Mouse (Mus musculus) adrenal gland, postnatal 36 days (tissue): ENCODE data around the gene Ttc39a. TPM values are rescaled to one million over a fixed set of nuclear protein-coding genes. Genes with fewer than 3 reads are reported as not detected.

ENCODE experiments used
- DNase-seq, 2 experiments: peaks; one replicate each; pipeline ENCODE4 v3.0.0; 2021; ENCODE audit warnings: mixed read lengths in 1 of 2
- total RNA-seq, 2 experiments: library from RNA; stranded (reverse); gene quantifications; 2 replicates each; pipeline ENCODE4 v1.2.3; 2021

Gene Ttc39a
- total RNA-seq, 2 experiments from 2014 or later, result 4.2 to 5.0 TPM

DNA sequence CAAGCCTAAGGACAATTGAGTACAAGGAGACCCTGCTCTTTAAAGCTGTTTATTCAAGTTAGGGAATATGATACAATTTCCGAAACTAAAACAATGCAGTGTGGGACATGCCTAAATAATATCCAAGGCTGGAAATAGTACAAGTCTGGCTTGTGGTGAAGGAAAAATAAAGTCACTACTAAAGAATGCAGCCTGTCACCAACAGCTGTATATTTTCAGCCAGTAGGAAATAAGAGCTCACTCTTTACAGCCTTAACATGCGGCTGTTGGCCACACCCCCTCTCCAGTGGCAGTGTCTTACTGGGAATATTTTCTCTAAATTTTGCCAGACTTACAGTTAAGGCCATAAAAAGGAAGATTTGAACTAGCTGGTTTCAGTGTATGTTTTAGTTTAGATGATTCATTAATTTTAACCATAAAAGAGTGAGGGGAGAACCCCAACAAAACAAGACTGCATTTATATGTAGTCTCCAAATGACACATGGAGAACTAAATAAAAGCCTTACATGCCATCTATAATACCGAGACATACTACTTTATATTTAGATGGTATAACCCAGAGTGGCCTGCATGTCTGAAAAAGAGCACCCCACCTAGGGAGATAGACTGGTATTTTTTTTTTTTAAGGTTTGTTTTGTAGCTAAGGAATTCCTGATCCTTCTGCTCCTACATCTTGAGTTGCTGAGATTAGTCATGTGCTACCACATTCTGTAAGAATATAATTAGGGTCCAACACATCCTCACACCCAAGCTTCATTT is 54.2 kb downstream of the Ttc39a start:
- peak in 1 of 2 experiments; percentile 36 for DNase-seq

DNA sequence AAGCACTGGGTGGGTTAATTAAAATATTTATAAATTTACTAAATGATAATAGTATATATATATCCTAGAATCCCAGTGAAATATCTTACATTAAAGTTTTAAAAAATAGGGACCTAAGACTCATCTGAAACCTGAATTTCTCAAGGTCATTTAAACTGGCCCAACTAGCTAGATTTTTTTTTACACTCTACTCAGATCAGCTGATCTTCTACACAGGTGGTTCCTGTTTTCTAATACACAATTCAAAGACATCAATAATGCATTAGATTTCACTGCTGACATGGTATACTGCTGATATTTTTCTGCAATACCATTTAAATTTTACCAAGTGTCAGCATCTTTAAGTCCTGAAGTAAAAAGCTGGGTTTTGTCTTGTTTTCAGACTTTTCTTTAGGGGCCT is 57.5 kb downstream of the Ttc39a start:
- DNase-seq, result no peak

GRCm38 (mm10) chr4:109467687-109468086 is 61.3 kb downstream of the Ttc39a start:
- no peak for DNase-seq

DNA sequence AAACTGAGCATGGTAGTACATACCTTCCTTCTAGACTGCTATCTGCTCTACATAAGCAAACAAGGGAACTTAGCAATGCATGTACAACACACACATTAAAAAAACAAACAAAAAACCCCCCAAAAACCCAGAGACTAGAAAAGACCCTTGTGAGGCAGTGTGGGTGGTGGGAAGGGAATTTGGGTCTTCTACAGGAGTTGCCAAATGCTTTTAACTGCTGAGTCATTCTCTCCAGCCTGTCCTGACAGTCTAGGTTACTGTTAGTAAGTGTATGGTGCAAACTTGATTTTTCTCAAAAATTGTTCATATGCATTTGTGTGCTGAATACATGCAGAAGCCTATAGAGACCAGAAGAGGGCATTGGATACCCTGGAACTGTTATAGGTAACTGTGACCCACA is 65.2 kb downstream of the Ttc39a start:
- DNase-seq, result no peak

GRCm38 (mm10) chr4:109472566-109472965 is 66.1 kb downstream of the Ttc39a start:
- no peak for DNase-seq

DNA sequence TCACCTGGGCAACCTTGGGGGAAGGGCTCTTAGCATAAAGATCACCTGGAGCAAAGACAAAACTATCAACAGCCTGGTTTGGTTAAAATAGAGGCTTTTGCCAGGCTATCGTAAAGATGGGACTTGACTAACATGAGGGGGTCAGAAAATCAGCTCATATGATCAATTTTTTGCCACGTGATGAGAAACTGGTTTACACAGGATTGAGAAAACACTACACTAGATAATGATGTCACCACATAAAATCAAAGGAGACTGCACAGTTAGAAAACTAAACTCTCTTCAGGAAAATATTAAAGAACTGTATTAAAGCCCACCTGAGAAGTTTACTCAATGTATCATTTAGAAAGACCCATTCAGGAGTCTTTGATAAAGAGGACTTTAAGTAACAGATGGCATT is 68.7 kb downstream of the Ttc39a start:
- no peak for DNase-seq

- peak; percentile 66 to 69 for DNase-seq
Measured at GRCm38 (mm10) chr4:109475577-109476553, 69.4 kb downstream of the Ttc39a start.

DNA sequence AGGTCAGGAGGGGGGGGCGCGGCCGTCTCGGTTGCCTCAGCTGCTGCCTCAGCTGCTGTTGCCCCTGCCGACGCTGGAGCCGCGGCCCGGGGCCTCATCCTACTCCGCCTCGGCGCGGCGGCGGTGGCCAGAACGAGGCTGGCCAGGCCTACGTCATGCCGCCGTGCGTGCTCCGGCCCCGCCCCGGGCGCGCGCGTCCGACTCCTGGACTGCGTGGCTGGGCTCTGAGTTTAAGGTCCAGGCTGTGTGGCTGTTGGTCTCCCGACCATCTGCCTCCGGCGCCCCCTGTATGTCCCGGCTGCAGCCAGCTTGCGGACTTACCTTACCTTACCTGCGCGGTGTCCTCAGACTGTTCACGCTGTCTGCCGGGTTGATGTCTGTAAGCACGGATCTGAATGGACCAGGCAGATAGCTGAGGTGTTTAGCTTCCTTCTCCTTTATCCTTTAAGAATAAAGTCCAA is 70.2 kb downstream of the Ttc39a start:
- DNase-seq, result peak; percentile 95 to 97

- DNase-seq, result no peak
Measured at GRCm38 (mm10) chr4:109477454-109477853, 71.0 kb downstream of the Ttc39a start.

- peak; percentile 52 to 53 for DNase-seq
Measured at GRCm38 (mm10) chr4:109481424-109481823, 75.0 kb downstream of the Ttc39a start.

DNA sequence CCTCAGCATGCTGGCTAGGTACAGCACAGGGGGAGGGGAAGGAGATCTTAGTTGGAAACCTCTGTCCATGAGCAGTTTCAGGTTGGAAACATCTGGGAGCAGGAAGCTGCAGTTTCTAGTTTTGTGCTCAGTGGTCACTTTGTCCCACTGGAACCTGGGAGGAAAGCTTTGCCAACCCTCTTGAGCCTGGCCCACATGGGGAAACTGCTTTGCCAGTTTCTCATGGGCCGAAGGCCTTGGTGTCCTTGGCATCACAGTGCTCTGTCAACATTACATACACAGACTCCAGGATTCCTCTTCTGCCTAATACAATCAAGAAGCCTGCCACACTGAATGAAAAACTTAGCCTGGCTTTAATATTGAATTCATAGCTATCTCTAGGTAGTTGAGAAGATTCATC is 76.3 kb downstream of the Ttc39a start:
- peak; percentile 58 to 69 for DNase-seq

- DNase-seq, result no peak
Measured at GRCm38 (mm10) chr4:109484621-109485020, 78.2 kb downstream of the Ttc39a start, which contains the start of gene Rnf11. Gene Rnf11, minus strand, starts transcription at chr4:109484728.

DNA sequence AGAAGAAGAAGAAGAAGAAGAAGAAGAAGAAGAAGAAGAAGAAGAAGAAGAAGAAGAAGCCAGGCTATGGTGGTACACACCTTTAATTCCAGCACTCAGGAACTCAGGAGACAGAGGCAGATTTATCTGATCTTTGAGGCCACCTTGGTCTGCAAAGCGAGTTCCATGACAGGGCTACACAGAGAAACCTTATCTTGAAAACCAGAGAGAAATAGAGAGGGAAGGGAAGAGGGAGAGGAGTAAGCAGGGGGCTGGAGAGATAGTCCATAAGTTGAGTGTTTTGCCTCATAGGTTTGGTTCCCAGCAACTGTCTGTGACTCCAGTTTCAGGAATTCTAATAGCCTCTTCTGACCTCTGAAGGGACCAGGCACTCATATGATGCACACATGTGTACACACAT is 82.4 kb downstream of the Ttc39a start:
- DNase-seq, result no peak

GRCm38 (mm10) chr4:109493581-109493980 is 87.2 kb downstream of the Ttc39a start:
- DNase-seq, result no peak

Other genes with a start within 250 kb of the Ttc39a start
- 100 to 1,000 TPM; 121 to 164 TPM for gene Osbpl9, start 204.4 kb upstream of the Ttc39a start, total RNA-seq
- gene Calr4, start 172.1 kb upstream of the Ttc39a start, total RNA-seq, result 1 to 10 TPM in 1 of 2 experiments, under 1 TPM in 1; 0.79 to 1.1 TPM
- 10 to 100 TPM; 75.6 to 91.0 TPM for gene Eps15, start 126.4 kb upstream of the Ttc39a start, total RNA-seq
- 100 to 1,000 TPM; 182 to 206 TPM for gene Rnf11, start 78.1 kb downstream of the Ttc39a start, total RNA-seq
- gene 4930522H14Rik, start 124.7 kb downstream of the Ttc39a start, total RNA-seq, result not detected